Mouse (Mus musculus): Measurements from ENCODE around the gene P4ha3.

GRCm38 (mm10) chr7:100310290-100310689, 25.0 kb downstream of the P4ha3 start:
- TF ChIP-seq CTCF (conservative IDR thresholded peaks at IDR 0.05; ENCODE audit: low read length) (no peak), NANOG (IDR thresholded peaks at IDR 0.05; ENCODE audit: borderline replicate concordance, low read length) (no peak), POU5F1 (IDR thresholded peaks at IDR 0.05; ENCODE audit: borderline replicate concordance, low read length) (no peak)

All from E14TG2a.4 (cell line).